Mouse (Mus musculus) spleen, postnatal 36 days (tissue): ENCODE measurements around the gene Clcn6.

Experiments
- DNase-seq, 2 experiments: peaks; one replicate each; pipeline ENCODE4 v3.0.0; 2022; ENCODE audit warnings: low spot score in 2 of 2, mixed read lengths in 1 of 2

Clcn6 gene

GRCm38 (mm10) chr4:148040029-148040830 lies 1.6 kb upstream of the Clcn6 start:
- no peak for DNase-seq

GRCm38 (mm10) chr4:148039254-148040028 lies 820 bp upstream of the Clcn6 start:
- peak in 1 of 2 experiments; percentile 16 for DNase-seq

- DNase-seq: no peak
These were observed 482 bp downstream of the Clcn6 start for GRCm38 (mm10) chr4:148038079-148038599.

- no peak for DNase-seq
These were observed 3.2 kb downstream of the Clcn6 start for GRCm38 (mm10) chr4:148035440-148035839.

GRCm38 (mm10) chr4:148033858-148034410 lies 4.7 kb downstream of the Clcn6 start:
- DNase-seq: no peak

- no peak for DNase-seq
These were observed 8.1 kb downstream of the Clcn6 start for GRCm38 (mm10) chr4:148030506-148030905.

GRCm38 (mm10) chr4:148029297-148029696 lies 9.3 kb downstream of the Clcn6 start:
- no peak for DNase-seq

- no peak for DNase-seq
These were observed 14.6 kb downstream of the Clcn6 start for GRCm38 (mm10) chr4:148024003-148024402.

GRCm38 (mm10) chr4:148018410-148018809 lies 20.2 kb downstream of the Clcn6 start:
- DNase-seq: no peak

GRCm38 (mm10) chr4:148016981-148017380 lies 21.6 kb downstream of the Clcn6 start:
- DNase-seq: no peak

GRCm38 (mm10) chr4:148015418-148015817 lies 23.2 kb downstream of the Clcn6 start:
- DNase-seq: no peak

- no peak for DNase-seq
These were observed 26.4 kb downstream of the Clcn6 start for GRCm38 (mm10) chr4:148012216-148012615.

GRCm38 (mm10) chr4:148011332-148011731 lies 27.3 kb downstream of the Clcn6 start:
- no peak for DNase-seq

GRCm38 (mm10) chr4:148009641-148010040 lies 29.0 kb downstream of the Clcn6 start:
- no peak for DNase-seq

GRCm38 (mm10) chr4:148008412-148008811 lies 30.2 kb downstream of the Clcn6 start:
- no peak for DNase-seq

GRCm38 (mm10) chr4:148004361-148004760 lies 34.3 kb downstream of the Clcn6 start:
- DNase-seq: no peak

- DNase-seq: no peak
These were observed 36.8 kb downstream of the Clcn6 start for GRCm38 (mm10) chr4:148001866-148002265.

- DNase-seq: no peak
These were observed 37.4 kb downstream of the Clcn6 start for GRCm38 (mm10) chr4:148001013-148001789.

GRCm38 (mm10) chr4:148000202-148000772 lies 38.3 kb downstream of the Clcn6 start, which contains the start of gene Nppa:
TSS of gene Nppa (plus strand) at chr4:148000722.
- DNase-seq: no peak

- no peak for DNase-seq
These were observed 43.3 kb downstream of the Clcn6 start for GRCm38 (mm10) chr4:147995311-147995710.

GRCm38 (mm10) chr4:147993571-147994095 lies 45.0 kb downstream of the Clcn6 start:
- DNase-seq: no peak
